Mouse (Mus musculus): ENCODE results near the gene Gpr61. TPM values are rescaled to one million over a fixed set of nuclear protein-coding genes. Genes with fewer than 3 reads are reported as not detected.

The Gpr61 gene
- total and polyA plus RNA-seq, 2 experiments from 2014 or later = 0.11 TPM; not detected in 1

DNA sequence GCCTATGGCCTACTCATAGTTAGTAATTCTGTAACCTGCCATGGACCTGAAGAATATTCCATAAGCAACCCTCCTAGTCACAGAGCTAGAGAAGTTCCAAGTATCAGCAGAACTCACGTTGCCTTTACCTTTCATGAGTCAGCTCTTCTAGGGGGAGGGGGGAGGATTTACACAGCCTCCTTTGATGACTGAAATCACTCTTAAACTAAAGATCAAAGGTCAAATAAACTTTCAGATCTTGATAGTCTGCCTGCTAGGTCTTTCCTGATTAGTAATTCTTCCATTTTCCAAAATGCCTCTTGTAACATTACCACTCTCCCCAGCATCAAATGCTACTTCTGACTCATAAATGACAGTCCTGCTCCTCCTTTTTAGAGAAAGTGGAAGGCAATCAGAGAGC lies 30.6 kb downstream of the Gpr61 start:
- H3K4me3 ChIP-seq (ENCODE audit: low read depth, low read length) = no peak overlapping the region
- H3K36me3 ChIP-seq (replicated peaks; ENCODE audit: control insufficient read depth, insufficient read depth, low read length) = peaks cover 29% of the 10 kb centered on the region
- TF ChIP-seq CTCF (IDR thresholded peaks at IDR 0.05; ENCODE audit: low read depth) (no peak), EP300 (IDR thresholded peaks at IDR 0.05; ENCODE audit: low read depth) (no peak)
- no peaks in the 10 kb centered on the region for H3K4me1 ChIP-seq (ENCODE audit: control insufficient read depth, insufficient read depth)
- 71% methylated on average over 1 of the region's 1 CpGs for WGBS
- no peaks in the 10 kb centered on the region for H3K9me3 ChIP-seq (replicated peaks; ENCODE audit: control insufficient read depth, low read length)
- H3K27ac ChIP-seq (ENCODE audit: low read depth) = no peak overlapping the region
- DNase-seq (ENCODE audit: low spot score) (no peak), ATAC-seq (ENCODE audit: insufficient read depth, low read depth) (no peak)
- no peaks in the 10 kb centered on the region for H3K27me3 ChIP-seq (ENCODE audit: control insufficient read depth, insufficient read depth, low read length)
- H3K9ac ChIP-seq (replicated peaks; ENCODE audit: low read depth, low read length) = no peak overlapping the region
- H3K4me2 ChIP-seq (ENCODE audit: low read depth, low read length) = no peak overlapping the region

DNA sequence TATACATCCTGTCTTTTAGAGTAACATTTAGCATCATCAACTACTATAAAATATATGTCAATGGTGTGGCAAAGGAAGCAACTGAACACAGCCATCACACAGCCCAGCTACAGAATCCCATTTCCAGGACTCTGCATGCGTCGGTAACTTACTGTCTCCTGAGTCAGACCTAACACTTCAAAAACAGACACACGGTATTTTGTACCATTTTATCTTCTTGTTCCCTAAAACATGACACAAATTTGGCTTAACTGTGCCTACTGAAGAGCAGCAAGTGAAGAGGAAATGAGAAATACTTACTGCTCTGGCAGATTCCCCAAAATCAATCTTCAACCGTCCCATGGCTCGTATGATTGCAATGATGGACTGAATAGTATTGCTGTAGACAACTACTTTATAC lies 31.4 kb downstream of the Gpr61 start:
- Histone ChIP-seq H3K9ac (replicated peaks; ENCODE audit: low read depth, low read length) (no peak overlapping the region), H3K4me1 (ENCODE audit: control insufficient read depth, insufficient read depth) (no peaks in the 10 kb centered on the region), H3K4me3 (ENCODE audit: low read depth, low read length) (no peak overlapping the region), H3K9me3 (replicated peaks; ENCODE audit: control insufficient read depth, low read length) (no peaks in the 10 kb centered on the region), H3K4me2 (ENCODE audit: low read depth, low read length) (no peak overlapping the region), H3K27ac (ENCODE audit: low read depth) (no peak overlapping the region), H3K27me3 (ENCODE audit: control insufficient read depth, insufficient read depth, low read length) (no peaks in the 10 kb centered on the region), H3K36me3 (replicated peaks; ENCODE audit: control insufficient read depth, insufficient read depth, low read length) (peaks cover 38% of the 10 kb centered on the region)
- DNase-seq (ENCODE audit: low spot score) (no peak), ATAC-seq (ENCODE audit: insufficient read depth, low read depth) (no peak)
- no peak for TF ChIP-seq EP300 (IDR thresholded peaks at IDR 0.05; ENCODE audit: low read depth)
- WGBS = 79% methylated on average over 5 of the region's 5 CpGs

DNA sequence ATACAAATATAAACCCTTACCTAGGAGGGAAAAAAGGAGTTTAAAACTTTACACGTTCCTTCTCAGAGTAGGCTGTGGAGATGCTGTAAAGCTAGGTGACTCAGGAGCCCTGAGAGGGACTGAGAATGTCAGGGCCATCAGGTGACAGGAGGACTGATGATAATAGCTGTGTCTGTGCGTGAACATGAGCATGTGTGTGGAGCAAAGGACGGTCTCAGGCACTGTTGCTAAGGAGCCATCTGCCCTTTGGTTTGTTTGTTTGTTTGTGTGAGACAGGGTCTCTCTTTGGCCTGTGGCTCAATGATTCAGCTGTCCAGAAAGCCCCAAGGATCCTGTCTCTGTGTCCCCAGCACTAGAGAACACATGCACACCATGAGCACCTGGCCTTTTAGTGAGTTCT lies 33.6 kb downstream of the Gpr61 start:
- no peak overlapping the region for H3K27ac ChIP-seq (ENCODE audit: low read depth)
- WGBS = 66% methylated on average over 3 of the region's 3 CpGs
- no peak for DNase-seq (ENCODE audit: low spot score)
- no peak overlapping the region for H3K4me3 ChIP-seq (ENCODE audit: low read depth, low read length)
- H3K9ac ChIP-seq (replicated peaks; ENCODE audit: low read depth, low read length) = no peak overlapping the region
- no peak overlapping the region for H3K4me2 ChIP-seq (ENCODE audit: low read depth, low read length)
- no peaks in the 10 kb centered on the region for H3K27me3 ChIP-seq (ENCODE audit: control insufficient read depth, insufficient read depth, low read length)
- H3K4me1 ChIP-seq (ENCODE audit: control insufficient read depth, insufficient read depth) = no peaks in the 10 kb centered on the region
- TF ChIP-seq EP300 (IDR thresholded peaks at IDR 0.05; ENCODE audit: low read depth) (no peak), CTCF (IDR thresholded peaks at IDR 0.05; ENCODE audit: low read depth) (no peak)
- H3K9me3 ChIP-seq (replicated peaks; ENCODE audit: control insufficient read depth, low read length) = no peaks in the 10 kb centered on the region
- no peak for ATAC-seq (ENCODE audit: insufficient read depth, low read depth)
- H3K36me3 ChIP-seq (replicated peaks; ENCODE audit: control insufficient read depth, insufficient read depth, low read length) = peaks cover 55% of the 10 kb centered on the region

DNA sequence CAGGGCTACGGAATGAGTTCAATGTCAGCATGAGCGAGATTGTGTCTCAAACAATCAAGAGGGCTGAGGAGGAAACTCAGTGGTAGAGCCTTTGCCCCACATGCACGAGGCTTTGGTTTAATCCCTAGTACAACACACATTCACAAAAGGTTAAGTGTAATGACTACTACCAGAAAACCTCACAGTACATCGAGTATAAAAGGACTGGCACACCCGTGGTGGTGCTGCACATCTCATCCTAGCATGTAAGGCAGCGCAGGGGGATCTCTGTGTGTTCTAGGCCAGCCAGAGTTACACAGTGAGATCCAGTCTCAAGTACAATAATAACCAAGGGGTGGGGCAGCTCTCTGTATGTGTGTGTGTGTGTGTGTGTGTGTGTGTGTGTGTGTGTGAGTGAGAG lies 37.2 kb downstream of the Gpr61 start:
- H3K27ac ChIP-seq (ENCODE audit: low read depth) = no peak overlapping the region
- no peak overlapping the region for H3K4me3 ChIP-seq (ENCODE audit: low read depth, low read length)
- H3K4me2 ChIP-seq (ENCODE audit: low read depth, low read length) = no peak overlapping the region
- no peaks in the 10 kb centered on the region for H3K27me3 ChIP-seq (ENCODE audit: control insufficient read depth, insufficient read depth, low read length)
- peaks cover 72% of the 10 kb centered on the region for H3K36me3 ChIP-seq (replicated peaks; ENCODE audit: control insufficient read depth, insufficient read depth, low read length)
- DNase-seq (ENCODE audit: low spot score) = no peak
- WGBS = 87% methylated on average over 6 of the region's 6 CpGs
- no peak overlapping the region for H3K9ac ChIP-seq (replicated peaks; ENCODE audit: low read depth, low read length)
- no peaks in the 10 kb centered on the region for H3K9me3 ChIP-seq (replicated peaks; ENCODE audit: control insufficient read depth, low read length)
- TF ChIP-seq EP300 (IDR thresholded peaks at IDR 0.05; ENCODE audit: low read depth) = no peak
- no peak for TF ChIP-seq CTCF (IDR thresholded peaks at IDR 0.05; ENCODE audit: low read depth)
- no peaks in the 10 kb centered on the region for H3K4me1 ChIP-seq (ENCODE audit: control insufficient read depth, insufficient read depth)
- ATAC-seq (ENCODE audit: insufficient read depth, low read depth) = no peak

DNA sequence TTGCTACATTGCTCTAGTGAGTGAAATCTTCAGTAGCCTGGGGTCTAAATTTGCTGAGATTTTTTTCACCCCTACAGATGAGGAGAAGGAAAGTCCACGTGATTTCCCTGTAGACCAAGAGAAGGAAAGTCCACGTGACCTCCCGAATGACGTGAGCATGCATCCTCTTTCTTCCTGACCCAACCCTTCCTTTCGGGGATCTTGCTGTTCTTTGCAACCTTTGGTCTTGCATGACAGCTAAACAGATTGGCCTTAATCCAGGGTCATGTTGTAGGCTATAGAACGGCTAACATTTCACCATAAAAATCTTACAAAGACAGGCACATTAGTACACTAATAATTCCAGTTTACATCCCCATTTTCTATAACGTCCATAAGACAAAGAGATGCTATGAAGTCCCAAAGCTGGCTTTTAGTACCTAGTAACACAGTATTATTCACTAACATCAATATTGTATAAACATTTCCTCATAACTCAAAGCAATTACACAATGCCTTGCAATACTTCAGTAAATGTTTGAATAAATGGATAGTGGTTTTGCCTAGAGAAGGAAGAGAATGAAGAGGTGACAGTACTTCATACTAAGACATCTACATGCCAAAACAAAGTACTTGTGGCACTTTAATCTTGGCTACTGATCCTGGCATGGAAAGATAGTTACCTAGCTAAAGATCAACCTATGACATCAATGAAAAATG lies 40.9 kb downstream of the Gpr61 start:
- WGBS = 78% methylated on average over 7 of the region's 7 CpGs
- DNase-seq (ENCODE audit: low spot score) (no peak), ATAC-seq (ENCODE audit: insufficient read depth, low read depth) (no peak)

DNA sequence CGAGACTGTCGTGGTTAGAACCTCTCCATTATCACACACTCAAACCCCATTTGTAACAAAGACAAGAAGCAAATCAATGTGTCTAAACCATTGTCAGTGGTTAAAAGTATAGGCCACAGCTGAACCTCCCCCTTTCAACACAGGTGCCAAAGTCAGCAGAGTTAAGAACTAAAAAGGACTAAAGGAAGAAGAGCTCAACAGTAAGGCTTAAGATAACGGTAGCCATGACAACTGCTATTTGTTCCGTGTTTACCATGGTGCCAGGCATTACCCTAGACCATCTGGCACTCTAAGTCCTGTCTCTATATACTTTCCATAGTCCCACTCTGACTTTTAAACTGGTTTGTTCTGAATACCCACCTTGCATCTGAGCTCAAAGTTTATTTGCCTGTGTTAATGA lies 42.0 kb downstream of the Gpr61 start:
- no peak for TF ChIP-seq CTCF (IDR thresholded peaks at IDR 0.05; ENCODE audit: low read depth)
- TF ChIP-seq EP300 (IDR thresholded peaks at IDR 0.05; ENCODE audit: low read depth) = no peak
- Histone ChIP-seq H3K27ac (ENCODE audit: low read depth) (no peak overlapping the region), H3K4me1 (ENCODE audit: control insufficient read depth, insufficient read depth) (no peaks in the 10 kb centered on the region), H3K36me3 (replicated peaks; ENCODE audit: control insufficient read depth, insufficient read depth, low read length) (peaks cover 82% of the 10 kb centered on the region), H3K9me3 (replicated peaks; ENCODE audit: control insufficient read depth, low read length) (no peaks in the 10 kb centered on the region), H3K4me3 (ENCODE audit: low read depth, low read length) (no peak overlapping the region), H3K27me3 (ENCODE audit: control insufficient read depth, insufficient read depth, low read length) (no peaks in the 10 kb centered on the region), H3K4me2 (ENCODE audit: low read depth, low read length) (no peak overlapping the region), H3K9ac (replicated peaks; ENCODE audit: low read depth, low read length) (no peak overlapping the region)
- DNase-seq (ENCODE audit: low spot score) = no peak
- WGBS = 72% methylated on average over 4 of the region's 4 CpGs
- ATAC-seq (ENCODE audit: insufficient read depth, low read depth) = no peak

More for the DNA sequence above, 40.9 kb downstream of the Gpr61 start:
- Histone ChIP-seq H3K9me3 (replicated peaks; ENCODE audit: control insufficient read depth, low read length) (no peaks in the 10 kb centered on the region), H3K27ac (ENCODE audit: low read depth) (no peak overlapping the region), H3K4me1 (ENCODE audit: control insufficient read depth, insufficient read depth) (no peaks in the 10 kb centered on the region), H3K4me3 (ENCODE audit: low read depth, low read length) (no peak overlapping the region), H3K36me3 (replicated peaks; ENCODE audit: control insufficient read depth, insufficient read depth, low read length) (peaks cover 81% of the 10 kb centered on the region), H3K4me2 (ENCODE audit: low read depth, low read length) (no peak overlapping the region), H3K9ac (replicated peaks; ENCODE audit: low read depth, low read length) (no peak overlapping the region), H3K27me3 (ENCODE audit: control insufficient read depth, insufficient read depth, low read length) (no peaks in the 10 kb centered on the region)
- TF ChIP-seq CTCF (IDR thresholded peaks at IDR 0.05; ENCODE audit: low read depth) (no peak), EP300 (IDR thresholded peaks at IDR 0.05; ENCODE audit: low read depth) (no peak)
